Mouse (Mus musculus) hindbrain, embryonic 13.5 days (tissue): ENCODE data around the gene Tcl1b1. TPM values are rescaled to one million over a fixed set of nuclear protein-coding genes. Genes with fewer than 3 reads are reported as not detected.
"Not testable (repeated sequence)": the region's sequence is repeated elsewhere in the genome, so short reads cannot be mapped to it uniquely, and the experiment has no call there.

Experiments
- ATAC-seq: fragments of 200-750 bp; cut with Nextera tagmentation; 2 replicates; pipeline ENCODE4 v1.8.0; 2017; ENCODE audit warnings: moderate TSS enrichment; ENCODE audit not compliant: low FRiP score
- H3K27ac ChIP-seq: fragments of 300-500 bp; sonication (generic); 2 replicates; pipeline ENCODE4 v1.5.1; 2015; ENCODE audit warnings: inconsistent platforms, mild to moderate bottlenecking, moderate library complexity
- H3K27me3 ChIP-seq: fragments of 300-500 bp; sonication (generic); 2 replicates; pipeline ENCODE4 v1.6.1; 2015; ENCODE audit warnings: mild to moderate bottlenecking, inconsistent platforms
- H3K36me3 ChIP-seq: fragments of 300-500 bp; sonication (generic); 2 replicates; pipeline ENCODE4 v1.6.1; 2015; ENCODE audit warnings: mild to moderate bottlenecking, inconsistent platforms
- H3K4me1 ChIP-seq: fragments of 300-500 bp; sonication (generic); replicated peaks from 2 replicates; pipeline ENCODE4 v1.6.1; 2015; ENCODE audit warnings: inconsistent platforms
- H3K4me2 ChIP-seq: fragments of 300-500 bp; sonication (generic); 2 replicates; pipeline ENCODE4 v1.6.1; 2015; ENCODE audit warnings: inconsistent platforms, mild to moderate bottlenecking, moderate library complexity
- H3K4me3 ChIP-seq: fragments of 300-500 bp; sonication (generic); 2 replicates; pipeline ENCODE4 v1.5.1; 2015; ENCODE audit warnings: mild to moderate bottlenecking, inconsistent platforms
- H3K9ac ChIP-seq: fragments of 300-500 bp; sonication (generic); 2 replicates; pipeline ENCODE4 v1.6.1; 2015; ENCODE audit warnings: mild to moderate bottlenecking, inconsistent platforms
- H3K9me3 ChIP-seq: fragments of 300-500 bp; sonication (generic); 2 replicates; pipeline ENCODE4 v1.6.1; 2016; ENCODE audit warnings: inconsistent platforms
- WGBS: fragments of 180-500 bp; shearing (Covaris S2); methylation state at CpG from one replicate; pipeline ENCODE4 v1.1.7; 2015; 5-methylcytosine and 5-hydroxymethylcytosine counted together
- polyA plus RNA-seq: library from polyadenylated mRNA; unstranded; fragments of >200 nt; fragmentation: Nextera tagmentation; extraction: Ambion mirVana; gene quantifications from 2 replicates; pipeline ENCODE4 v1.2.1, GENCODE M21; 2015

The Tcl1b1 gene
- polyA plus RNA-seq = not detected in 2 replicates

GRCm38 (mm10) chr12:105159390-105159789, at the start of gene Tcl1b1:
TSS of gene Tcl1b1 (plus strand) at chr12:105159690.
- Histone ChIP-seq H3K4me1 (no peaks in the 10 kb centered on the region), H3K27ac (no peak within 1 kb of the TSS), H3K27me3 (no peaks in the 10 kb centered on the region), H3K4me3 (no peak within 1 kb of the TSS), H3K9me3 (no peaks in the 10 kb centered on the region), H3K4me2 (no peak within 1 kb of the TSS), H3K36me3 (no peaks in the 10 kb centered on the region), H3K9ac (no peak within 1 kb of the TSS)
- no peak for ATAC-seq
- WGBS = 87% methylated on average over 4 of the region's 4 CpGs

- H3K27ac ChIP-seq = no peak overlapping the region
- no peak overlapping the region for H3K9ac ChIP-seq
- ATAC-seq = no peak
- H3K4me2 ChIP-seq = no peak overlapping the region
- no peaks in the 10 kb centered on the region for H3K36me3 ChIP-seq
- peaks cover 4% of the 10 kb centered on the region; the same call in 1 of the 2 replicates for H3K27me3 ChIP-seq
- peaks cover 14% of the 10 kb centered on the region for H3K4me1 ChIP-seq
- 83% methylated on average over 4 of the region's 4 CpGs for WGBS
- H3K4me3 ChIP-seq = no peak overlapping the region
- no peaks in the 10 kb centered on the region for H3K9me3 ChIP-seq
These were observed 49.7 kb upstream of the Tcl1b1 start for GRCm38 (mm10) chr12:105109812-105110211.

GRCm38 (mm10) chr12:105112321-105112988, 47.0 kb upstream of the Tcl1b1 start:
- Histone ChIP-seq H3K27ac (peak overlapping the region; percentile 68), H3K4me3 (no peak overlapping the region), H3K9ac (no peak overlapping the region), H3K36me3 (no peaks in the 10 kb centered on the region), H3K4me2 (peak overlapping the region; percentile 17; the same call in 1 of the 2 replicates), H3K27me3 (no peaks in the 10 kb centered on the region), H3K4me1 (peaks cover 14% of the 10 kb centered on the region), H3K9me3 (no peaks in the 10 kb centered on the region)
- 35% methylated on average over 13 of the region's 13 CpGs for WGBS
- 0 out of 2 replicates have a peak, but pooled peaks have one; percentile 22 for ATAC-seq

GRCm38 (mm10) chr12:105116648-105117047, 42.8 kb upstream of the Tcl1b1 start:
- no peaks in the 10 kb centered on the region for H3K27me3 ChIP-seq
- no peak overlapping the region for H3K9ac ChIP-seq
- peaks cover 14% of the 10 kb centered on the region for H3K4me1 ChIP-seq
- no peak for ATAC-seq
- H3K4me3 ChIP-seq = no peak overlapping the region
- WGBS = 96% methylated on average over 1 of the region's 1 CpGs
- no peak overlapping the region for H3K4me2 ChIP-seq
- H3K27ac ChIP-seq = no peak overlapping the region
- no peaks in the 10 kb centered on the region for H3K36me3 ChIP-seq
- H3K9me3 ChIP-seq = no peaks in the 10 kb centered on the region

GRCm38 (mm10) chr12:105125362-105125761, 34.1 kb upstream of the Tcl1b1 start:
- no peak for ATAC-seq
- no peaks in the 10 kb centered on the region for H3K4me1 ChIP-seq
- no peaks in the 10 kb centered on the region for H3K36me3 ChIP-seq
- H3K4me2 ChIP-seq = no peak overlapping the region
- WGBS = 89% methylated on average over 6 of the region's 6 CpGs
- no peak overlapping the region for H3K27ac ChIP-seq
- no peaks in the 10 kb centered on the region for H3K27me3 ChIP-seq
- no peaks in the 10 kb centered on the region for H3K9me3 ChIP-seq
- no peak overlapping the region for H3K9ac ChIP-seq
- no peak overlapping the region for H3K4me3 ChIP-seq

- Histone ChIP-seq H3K4me2 (no peak overlapping the region), H3K9me3 (no peaks in the 10 kb centered on the region), H3K4me1 (no peaks in the 10 kb centered on the region), H3K4me3 (no peak overlapping the region), H3K27me3 (no peaks in the 10 kb centered on the region), H3K27ac (no peak overlapping the region), H3K36me3 (no peaks in the 10 kb centered on the region), H3K9ac (no peak overlapping the region)
- ATAC-seq = no peak
- 23% methylated on average over 4 of the region's 4 CpGs for WGBS
These were observed 33.0 kb upstream of the Tcl1b1 start for GRCm38 (mm10) chr12:105126516-105126915.

GRCm38 (mm10) chr12:105127607-105128006, 31.9 kb upstream of the Tcl1b1 start:
- no peak overlapping the region for H3K4me3 ChIP-seq
- no peaks in the 10 kb centered on the region for H3K27me3 ChIP-seq
- no peak for ATAC-seq
- no peaks in the 10 kb centered on the region for H3K9me3 ChIP-seq
- no peaks in the 10 kb centered on the region for H3K4me1 ChIP-seq
- H3K9ac ChIP-seq = no peak overlapping the region
- H3K27ac ChIP-seq = no peak overlapping the region
- no peak overlapping the region for H3K4me2 ChIP-seq
- H3K36me3 ChIP-seq = no peaks in the 10 kb centered on the region
- 88% methylated on average over 2 of the region's 2 CpGs for WGBS

- not testable (repeated sequence) for H3K4me2 ChIP-seq, H3K9ac ChIP-seq
- 72% methylated on average over 3 of the region's 3 CpGs for WGBS
These were observed 29.8 kb upstream of the Tcl1b1 start for GRCm38 (mm10) chr12:105129494-105130205.

GRCm38 (mm10) chr12:105134167-105134566, 25.3 kb upstream of the Tcl1b1 start:
- not testable (repeated sequence) for H3K9ac ChIP-seq, H3K27ac ChIP-seq, ATAC-seq, H3K9me3 ChIP-seq, H3K4me1 ChIP-seq, H3K36me3 ChIP-seq, H3K27me3 ChIP-seq, H3K4me3 ChIP-seq, H3K4me2 ChIP-seq
- 70% methylated on average over 2 of the region's 2 CpGs for WGBS

More at GRCm38 (mm10) chr12:105129494-105130205, 29.8 kb upstream of the Tcl1b1 start:
- H3K4me3 ChIP-seq, H3K36me3 ChIP-seq, H3K4me1 ChIP-seq, H3K27ac ChIP-seq, H3K27me3 ChIP-seq, ATAC-seq, H3K9me3 ChIP-seq: not testable (repeated sequence)

GRCm38 (mm10) chr12:105134826-105135225, 24.7 kb upstream of the Tcl1b1 start:
- H3K4me3 ChIP-seq, H3K27me3 ChIP-seq, H3K27ac ChIP-seq, ATAC-seq, H3K4me2 ChIP-seq, H3K36me3 ChIP-seq, H3K4me1 ChIP-seq, H3K9ac ChIP-seq, H3K9me3 ChIP-seq: not testable (repeated sequence)
- WGBS = 93% methylated on average over 4 of the region's 4 CpGs

GRCm38 (mm10) chr12:105137729-105138128, 21.8 kb upstream of the Tcl1b1 start:
- H3K27me3 ChIP-seq = not testable (repeated sequence)

GRCm38 (mm10) chr12:105143096-105143495, 16.4 kb upstream of the Tcl1b1 start:
- WGBS = 93% methylated on average over 3 of the region's 3 CpGs
- Histone ChIP-seq H3K9ac (no peak overlapping the region), H3K27me3 (no peaks in the 10 kb centered on the region), H3K36me3 (no peaks in the 10 kb centered on the region), H3K4me1 (no peaks in the 10 kb centered on the region), H3K9me3 (no peaks in the 10 kb centered on the region), H3K4me3 (no peak overlapping the region), H3K27ac (no peak overlapping the region), H3K4me2 (no peak overlapping the region)
- no peak for ATAC-seq

More at GRCm38 (mm10) chr12:105137729-105138128, 21.8 kb upstream of the Tcl1b1 start:
- not testable (repeated sequence) for H3K36me3 ChIP-seq, H3K4me2 ChIP-seq, H3K9ac ChIP-seq, H3K4me3 ChIP-seq, H3K27ac ChIP-seq, H3K9me3 ChIP-seq, ATAC-seq, H3K4me1 ChIP-seq
- 93% methylated on average over 1 of the region's 1 CpGs for WGBS

GRCm38 (mm10) chr12:105144928-105145327, 14.6 kb upstream of the Tcl1b1 start:
- H3K4me3 ChIP-seq, H3K4me2 ChIP-seq, H3K4me1 ChIP-seq, H3K27ac ChIP-seq, H3K27me3 ChIP-seq, H3K36me3 ChIP-seq, ATAC-seq, H3K9ac ChIP-seq, H3K9me3 ChIP-seq: not testable (repeated sequence)
- WGBS = 31% methylated on average over 1 of the region's 1 CpGs
